Mouse (Mus musculus) olfactory bulb, adult 2 months (tissue): Measurements from ENCODE around the gene Pdpn. TPM values are rescaled to one million over a fixed set of nuclear protein-coding genes. Genes with fewer than 3 reads are reported as not detected.

Source experiments
- H3K27ac ChIP-seq: fragments of 200-500 bp; 2 replicates; pipeline ENCODE4 v1.5.1; 2012; ENCODE audit warnings: low read depth, low read length; ENCODE audit not compliant: insufficient read depth
- H3K4me1 ChIP-seq: fragments of 200-500 bp; 2 replicates; pipeline ENCODE4 v1.6.1; 2012; ENCODE audit warnings: low read length; ENCODE audit not compliant: control insufficient read depth, insufficient read depth
- H3K4me3 ChIP-seq: fragments of 200-500 bp; 2 replicates; pipeline ENCODE4 v1.5.1; 2012; ENCODE audit warnings: mild to moderate bottlenecking, low read depth, low read length, moderate library complexity; ENCODE audit not compliant: insufficient read depth
- CTCF ChIP-seq: fragments of 200-500 bp; IDR thresholded peaks from 2 replicates; pipeline ENCODE4 v1.5.1; 2012; ENCODE audit warnings: low read depth, mild to moderate bottlenecking, low read length, moderate library complexity; ENCODE audit not compliant: insufficient read depth
- POLR2A ChIP-seq: fragments of 200-500 bp; IDR thresholded peaks from 2 replicates; pipeline ENCODE4 v1.6.1; 2012; ENCODE audit warnings: mild to moderate bottlenecking, low read depth, low read length, moderate library complexity; ENCODE audit not compliant: insufficient read depth
- WGBS: fragments of 180-500 bp; shearing (Covaris S2); methylation state at CpG from one replicate; pipeline ENCODE4 v1.1.7; 2018; 5-methylcytosine and 5-hydroxymethylcytosine counted together
- polyA plus RNA-seq: library from polyadenylated mRNA; stranded (reverse); fragments of >200 nt; gene quantifications from 2 replicates; pipeline ENCODE4 v1.2.4, GENCODE M21; 2012; ENCODE audit warnings: low replicate concordance; ENCODE audit not compliant: missing spikeins, insufficient read depth, insufficient read length

Gene Pdpn
- polyA plus RNA-seq, 1 experiment: not detected

DNA sequence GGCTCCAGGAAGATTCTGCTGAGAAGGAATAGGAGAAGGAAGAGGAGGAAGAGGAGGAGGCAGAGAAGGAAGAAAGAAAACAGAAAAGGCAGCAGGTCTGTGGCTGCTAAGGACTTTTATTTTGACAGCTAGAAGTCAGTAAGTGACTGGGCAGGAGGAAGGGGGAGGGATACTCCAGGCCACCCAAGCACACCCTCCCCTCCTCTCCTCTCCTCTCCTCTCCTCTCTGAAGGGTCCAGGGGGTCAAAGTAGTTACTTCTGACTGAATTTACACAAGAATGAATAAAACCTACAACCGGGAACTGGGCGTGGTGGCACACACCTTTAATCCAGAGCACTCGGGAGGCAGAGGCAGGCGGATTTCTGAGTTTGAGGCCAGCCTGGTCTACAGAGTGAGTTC lies 12.3 kb downstream of the Pdpn start:
- Histone ChIP-seq H3K27ac (no peak overlapping the region), H3K4me1 (peaks cover 2% of the 10 kb centered on the region; the same call in 1 of the 2 replicates), H3K4me3 (no peak overlapping the region)
- TF ChIP-seq CTCF (no peak), POLR2A (no peak)
- 86% methylated on average over 4 of the region's 4 CpGs for WGBS

GRCm38 (mm10) chr4:143280166-143280565 lies 19.2 kb downstream of the Pdpn start:
- Histone ChIP-seq H3K4me3 (no peak overlapping the region), H3K27ac (no peak overlapping the region), H3K4me1 (peaks cover 16% of the 10 kb centered on the region)
- no peak for TF ChIP-seq CTCF
- no peak for TF ChIP-seq POLR2A
- WGBS: 82% methylated on average over 3 of the region's 3 CpGs

- Histone ChIP-seq H3K27ac (no peak overlapping the region), H3K4me3 (no peak overlapping the region), H3K4me1 (peaks cover 16% of the 10 kb centered on the region)
- no peak for TF ChIP-seq POLR2A
- no peak for TF ChIP-seq CTCF
- WGBS: 40% methylated on average over 12 of the region's 12 CpGs
Observed at GRCm38 (mm10) chr4:143279661-143280060, 19.7 kb downstream of the Pdpn start.

DNA sequence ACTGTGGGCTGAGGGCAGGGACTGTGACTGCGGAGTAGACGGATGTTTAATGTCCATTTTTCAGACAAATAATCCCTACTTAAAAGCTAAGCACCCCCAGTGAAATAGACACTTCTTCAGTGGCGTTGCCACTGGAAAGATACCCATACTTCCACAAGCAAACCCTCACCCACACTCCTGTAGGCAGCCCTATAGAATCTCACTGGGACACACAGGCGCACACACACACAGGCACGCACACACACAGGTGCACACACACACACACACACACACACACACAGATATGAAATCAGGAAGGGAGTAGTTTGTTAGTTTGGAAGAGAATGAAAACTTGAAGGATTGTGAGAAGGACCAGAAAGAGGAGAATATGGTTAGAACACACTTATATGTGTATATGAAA lies 20.3 kb downstream of the Pdpn start:
- Histone ChIP-seq H3K4me3 (no peak overlapping the region), H3K27ac (no peak overlapping the region), H3K4me1 (peaks cover 14% of the 10 kb centered on the region)
- 45% methylated on average over 5 of the region's 5 CpGs for WGBS
- TF ChIP-seq CTCF (no peak), POLR2A (no peak)

- Histone ChIP-seq H3K27ac (peak overlapping the region; percentile 77), H3K4me3 (0 out of 2 replicates have a peak overlapping the region, but pooled peaks have one; percentile 3), H3K4me1 (peaks cover 14% of the 10 kb centered on the region)
- 4% methylated on average over 14 of the region's 14 CpGs for WGBS
- no peak for TF ChIP-seq CTCF
- TF ChIP-seq POLR2A: no peak
Observed at GRCm38 (mm10) chr4:143278429-143278871, 20.9 kb downstream of the Pdpn start.

GRCm38 (mm10) chr4:143277319-143277718 lies 22.0 kb downstream of the Pdpn start:
- peaks cover 14% of the 10 kb centered on the region for H3K4me1 ChIP-seq

DNA sequence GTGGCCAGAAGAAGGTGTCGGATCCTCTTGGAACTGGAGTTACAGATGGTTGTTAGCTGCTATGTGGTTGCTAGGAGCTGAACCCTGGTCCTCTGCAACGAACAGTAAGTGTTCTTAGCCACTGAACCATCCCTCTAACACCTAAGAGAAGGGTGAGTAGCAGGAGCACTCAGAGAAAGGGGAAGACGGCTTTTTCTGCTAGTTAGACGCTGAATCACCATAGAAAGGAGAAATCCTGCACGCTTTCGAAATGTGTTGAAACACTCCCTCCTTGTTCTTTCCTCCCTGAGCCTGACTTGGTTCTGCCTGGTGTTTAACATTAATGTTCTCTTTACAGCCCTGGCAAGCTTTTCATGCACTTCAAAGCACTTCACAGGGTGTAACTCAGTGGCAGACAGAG lies 27.8 kb downstream of the Pdpn start:
- H3K4me1 ChIP-seq: no peaks in the 10 kb centered on the region
- no peak overlapping the region for H3K27ac ChIP-seq
- no peak for TF ChIP-seq POLR2A
- TF ChIP-seq CTCF: no peak
- H3K4me3 ChIP-seq: no peak overlapping the region
- WGBS: 29% methylated on average over 6 of the region's 6 CpGs

More at GRCm38 (mm10) chr4:143277319-143277718, 22.0 kb downstream of the Pdpn start:
- WGBS: 95% methylated on average over 6 of the region's 6 CpGs
- no peak overlapping the region for H3K4me3 ChIP-seq
- no peak overlapping the region for H3K27ac ChIP-seq
- TF ChIP-seq POLR2A (no peak), CTCF (no peak)

- 90% methylated on average over 3 of the region's 3 CpGs for WGBS
- TF ChIP-seq CTCF: no peak
- no peak for TF ChIP-seq POLR2A
- no peaks in the 10 kb centered on the region for H3K4me1 ChIP-seq
- no peak overlapping the region for H3K4me3 ChIP-seq
- H3K27ac ChIP-seq: no peak overlapping the region
Observed at GRCm38 (mm10) chr4:143270903-143271302, 28.5 kb downstream of the Pdpn start.

DNA sequence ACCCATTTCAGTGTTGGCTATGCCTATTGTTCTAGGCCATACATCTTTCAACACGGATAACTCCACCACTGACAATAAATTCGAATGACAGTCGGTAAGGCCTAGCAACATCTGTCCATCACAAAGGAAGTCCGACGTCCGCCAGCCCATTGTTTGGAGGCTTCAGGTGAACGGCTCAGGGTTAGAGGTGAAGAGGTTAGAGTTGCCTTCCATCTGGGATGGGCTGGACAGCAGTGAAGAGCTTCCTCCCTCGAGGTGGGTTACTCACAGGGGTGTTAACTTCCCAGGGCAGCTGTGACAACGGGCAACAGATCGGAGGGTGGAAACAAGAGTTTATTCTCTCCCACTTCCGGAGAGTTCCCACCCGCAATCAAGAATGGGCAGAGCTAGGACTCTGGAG lies 36.7 kb downstream of the Pdpn start:
- Histone ChIP-seq H3K4me3 (no peak overlapping the region), H3K4me1 (no peaks in the 10 kb centered on the region), H3K27ac (no peak overlapping the region)
- WGBS: 88% methylated on average over 12 of the region's 12 CpGs
- TF ChIP-seq POLR2A: no peak
- TF ChIP-seq CTCF: no peak
